Comparison of ENCODE assay signal across 30 mouse cellular contexts in genomic region chr9:73000487-73000886, GRCm38 (mm10). TPM values are rescaled to one million over a fixed set of nuclear protein-coding genes. Genes with fewer than 3 reads are reported as not detected.
DNase-seq lines count a peak whose midpoint lies in the region; TF ChIP-seq lines count a peak whose summit lies in the region.
"Had no signal": no experiment of that assay in that cellular context is flagged by ENCODE, and none has a peak within 500 bp of the region (broad histone marks: within the 10 kb centered on the region; RNA-seq: fewer than 3 reads in every experiment).

No protein-coding gene starts in this region.

- peak; percentile 38 for TF ChIP-seq CTCF in heart, adult 2 months (IDR thresholded peaks at IDR 0.05)
- TF ChIP-seq CTCF in layer of hippocampus, adult 2 months (conservative IDR thresholded peaks at IDR 0.05), result peak; percentile 56
- TF ChIP-seq CTCF in CH12.LX (conservative IDR thresholded peaks at IDR 0.05 in 1 of 2, IDR thresholded peaks at IDR 0.05 in 1 of 2; ENCODE audit: low read depth in 2 of 2, low read length in 2 of 2), result peak in 1 of 2 experiments; percentile 38; a peak in 2 of 4 replicates

- H3K36me3 ChIP-seq in heart, adult 2 months (ENCODE audit: control insufficient read depth, insufficient read depth, low read length), result no peaks in the 10 kb centered on the region; the same call in 1 of the 2 replicates
- peaks cover 3 to 11% of the 10 kb centered on the region in 2 experiments for H3K36me3 ChIP-seq in CH12.LX (replicated peaks in 1 of 2; ENCODE audit: control insufficient read depth in 1 of 2, insufficient read depth in 1 of 2, low read length in 1 of 2)
- H3K36me3 ChIP-seq in splenic B cell, adult 2 months (ENCODE audit: control insufficient read depth, insufficient read depth, low read length, poor library complexity, severe bottlenecking), result peaks cover 2% of the 10 kb centered on the region; the same call in 1 of the 2 replicates

- TF ChIP-seq EP300 in heart, adult 2 months (IDR thresholded peaks at IDR 0.05; ENCODE audit: insufficient read depth, low read depth, low read length), result no peak
- no peak for TF ChIP-seq EP300 in CH12.LX (IDR thresholded peaks at IDR 0.05; ENCODE audit: low read length)

- TF ChIP-seq RAD21 in CH12.LX (IDR thresholded peaks at IDR 0.05; ENCODE audit: low read depth, low read length), result peak; percentile 35

- no peak overlapping the region for H3K27ac ChIP-seq in heart, adult 2 months
- no peak overlapping the region for H3K27ac ChIP-seq in layer of hippocampus, adult 2 months
- H3K27ac ChIP-seq in CH12.LX (ENCODE audit: insufficient read depth, low read depth), result no peak overlapping the region
- H3K27ac ChIP-seq: forebrain, embryonic 13.5 days; heart, embryonic 13.5 days; hindbrain, embryonic 15.5 days had no signal

- no peak for TF ChIP-seq POLR2A in heart, adult 2 months (IDR thresholded peaks at IDR 0.05; ENCODE audit: insufficient read depth, low read depth, low read length)
- no peak for TF ChIP-seq POLR2A in CH12.LX (IDR thresholded peaks at IDR 0.05; ENCODE audit: low read depth, low read length)

- no peaks in the 10 kb centered on the region for H3K9me3 ChIP-seq in CH12.LX (replicated peaks; ENCODE audit: low read length)
- H3K9me3 ChIP-seq: forebrain, embryonic 13.5 days; heart, embryonic 13.5 days; hindbrain, embryonic 15.5 days had no signal

- dilution Hi-C loops in CH12.LX (cut with MboI; ENCODE audit: extremely low pct_ligation_motif_present, extremely low pct_unique_long_range_greater_than_20kb, low sequenced_read_pairs), result no loop called here

- H3K9ac ChIP-seq in heart, adult 2 months (ENCODE audit: low read depth, low read length), result no peak overlapping the region
- no peak overlapping the region for H3K9ac ChIP-seq in CH12.LX (ENCODE audit: insufficient read depth, low read depth)
- H3K9ac ChIP-seq: forebrain, embryonic 13.5 days; heart, embryonic 13.5 days; hindbrain, embryonic 15.5 days had no signal

- 66% methylated on average over 2 of the region's 2 CpGs for WGBS in heart, adult 2 months

- H3K79me2 ChIP-seq in heart, adult 2 months (replicated peaks; ENCODE audit: control insufficient read depth, insufficient read depth, low read length), result no peaks in the 10 kb centered on the region
- no peaks in the 10 kb centered on the region for H3K79me2 ChIP-seq in CH12.LX (replicated peaks; ENCODE audit: control insufficient read depth, extremely low read depth, insufficient read depth, poor library complexity, severe bottlenecking)

- DNase-seq in heart, adult 2 months, result no peak
- DNase-seq in heart, postnatal 25 days (ENCODE audit: low spot score), result no peak
- no peak for DNase-seq in layer of hippocampus, adult 2 months (ENCODE audit: low spot score in 2 of 2)
- no peak for DNase-seq in layer of hippocampus, adult 9-11 months
- DNase-seq in CH12.LX (ENCODE audit: extremely low read depth), result no peak
- DNase-seq in splenic B cell, adult 2 months (ENCODE audit: low read depth, low spot score), result peak; percentile 12
- no peak for DNase-seq in spleen, adult 18-20 months
- DNase-seq: adrenal gland, postnatal 25 days; cerebellum, adult 9-10 months; gastrocnemius, postnatal 14 days; heart, adult 11 months; heart, postnatal 4 days; kidney, adult 11 months; kidney, postnatal 10 days; layer of hippocampus, postnatal 36 days; lung, adult 18-20 months; midbrain, embryonic 14.5 days; right cerebral cortex, adult 18-20 months had no signal

- in situ Hi-C loops in CH12.LX (cut with MboI; ENCODE audit: low pct_ligation_motif_present, low pct_unique_long_range_greater_than_20kb, low sequenced_read_pairs), result no loop called here

- H3K4me3 ChIP-seq in heart, adult 2 months, result no peak overlapping the region
- H3K4me3 ChIP-seq in layer of hippocampus, adult 2 months, result no peak overlapping the region
- no peak overlapping the region for H3K4me3 ChIP-seq in CH12.LX (replicated peaks in 1 of 3; ENCODE audit: low read depth in 2 of 3, low read length in 2 of 3, poor library complexity in 1 of 3)
- H3K4me3 ChIP-seq: forebrain, embryonic 13.5 days; heart, embryonic 13.5 days; hindbrain, embryonic 15.5 days; myocyte had no signal

- no peaks in the 10 kb centered on the region for H3K27me3 ChIP-seq in heart, adult 2 months (ENCODE audit: control insufficient read depth, insufficient read depth, low read length)
- H3K27me3 ChIP-seq in CH12.LX (replicated peaks), result no peaks in the 10 kb centered on the region
- no peaks in the 10 kb centered on the region for H3K27me3 ChIP-seq in splenic B cell, adult 2 months (ENCODE audit: control insufficient read depth, insufficient read depth, low read length, poor library complexity, severe bottlenecking)
- H3K27me3 ChIP-seq: forebrain, embryonic 13.5 days; heart, embryonic 13.5 days; hindbrain, embryonic 15.5 days had no signal

- no peaks in the 10 kb centered on the region; the same call in 1 of the 2 replicates for H3K4me1 ChIP-seq in heart, adult 2 months (ENCODE audit: control insufficient read depth, insufficient read depth, low read length)
- H3K4me1 ChIP-seq in CH12.LX (ENCODE audit: control insufficient read depth in 1 of 2, insufficient read depth in 2 of 2), result no peaks in the 10 kb centered on the region
- H3K4me1 ChIP-seq: forebrain, embryonic 13.5 days; heart, embryonic 13.5 days; hindbrain, embryonic 15.5 days had no signal

- intact Hi-C loops in heart, adult 2 months (cut with DNase I), result no loop called here
- intact Hi-C loops in heart, postnatal 25 days (cut with DNase I), result no loop called here

- no peak overlapping the region for H3K4me2 ChIP-seq in CH12.LX (ENCODE audit: insufficient read depth, low read depth, poor library complexity, severe bottlenecking)
- H3K4me2 ChIP-seq: forebrain, embryonic 13.5 days; heart, embryonic 13.5 days; hindbrain, embryonic 15.5 days; liver, embryonic 11.5 days had no signal

TF ChIP-seq in CH12.LX, 34 proteins besides CTCF, POLR2A, EP300 and RAD21:
- TF ChIP-seq CHD2 (IDR thresholded peaks at IDR 0.05; ENCODE audit: low read length), result no peak
- TF ChIP-seq BHLHE40 (IDR thresholded peaks at IDR 0.05; ENCODE audit: low read depth, low read length), result no peak
- TF ChIP-seq NELFE (IDR thresholded peaks at IDR 0.05; ENCODE audit: low read depth, low read length), result no peak
- TF ChIP-seq IRF4 (IDR thresholded peaks at IDR 0.05; ENCODE audit: low read depth, low read length), result no peak
- no peak for TF ChIP-seq NRF1 (IDR thresholded peaks at IDR 0.05; ENCODE audit: low read depth, low read length)
- TF ChIP-seq SIN3A (IDR thresholded peaks at IDR 0.05; ENCODE audit: low read length), result no peak
- TF ChIP-seq GABPA (IDR thresholded peaks at IDR 0.05; ENCODE audit: insufficient replicate concordance, low read depth, low read length), result no peak
- no peak for TF ChIP-seq ZC3H11A (IDR thresholded peaks at IDR 0.05; ENCODE audit: low read depth, low read length)
- TF ChIP-seq JUND (conservative IDR thresholded peaks at IDR 0.05; ENCODE audit: low read depth, low read length), result no peak
- TF ChIP-seq UBTF (IDR thresholded peaks at IDR 0.05; ENCODE audit: low read depth, low read length), result no peak
- no peak for TF ChIP-seq USF2 (conservative IDR thresholded peaks at IDR 0.05; ENCODE audit: low read depth, low read length)
- TF ChIP-seq MAZ (IDR thresholded peaks at IDR 0.05; ENCODE audit: low read depth, low read length), result no peak
- no peak for TF ChIP-seq MXI1 (IDR thresholded peaks at IDR 0.05; ENCODE audit: low read depth, low read length)
TF ChIP-seq in CH12.LX: peak in this region for 0.

RNA-seq across cellular contexts. Expression of gene Ccpg1, which starts 15.3 kb away (rescaled TPM):
- 100 to 1,000 TPM in 1 of 2 experiments, 10 to 100 TPM in 1; 86.5 to 108 TPM for total RNA-seq in heart, adult 2 months (2021)
- polyA plus RNA-seq in heart, adult 2 months (2012; rRNA removed), result 15.5 and 28.3 TPM in 2 replicates
- total RNA-seq in heart, postnatal 25 days (2021), result 10 to 100 TPM; 72.3 to 82.8 TPM
- total RNA-seq in layer of hippocampus, adult 2 months (2021), result 100 to 1,000 TPM; 149 to 152 TPM
- 3.6 and 5.2 TPM in 2 replicates for total RNA-seq in CH12.LX (2012; rRNA removed)
- total RNA-seq in CH12.LX (2014; rRNA removed), result 5.7 and 6.2 TPM in 2 replicates
- polyA plus RNA-seq in CH12.LX (2012; ENCODE audit: insufficient read length, low read depth), result 15.4 and 18.3 TPM in 2 replicates

RNA-seq across cellular contexts. Expression of gene Ccpg1os, which starts 15.3 kb away (rescaled TPM):
- 1 to 10 TPM; 6.1 to 8.3 TPM for total RNA-seq in heart, adult 2 months (2021)
- 7.5 and 10.1 TPM in 2 replicates for polyA plus RNA-seq in heart, adult 2 months (2012; rRNA removed)
- 1 to 10 TPM; 6.9 to 7.8 TPM for total RNA-seq in heart, postnatal 25 days (2021)
- total RNA-seq in layer of hippocampus, adult 2 months (2021), result 10 to 100 TPM in 1 of 2 experiments, 1 to 10 TPM in 1; 9.3 to 11.0 TPM
- total RNA-seq in CH12.LX (2012; rRNA removed) (4.0 and 7.3 TPM in 2 replicates), CH12.LX (2014; rRNA removed) (9.2 and 12.6 TPM in 2 replicates)
- polyA plus RNA-seq in CH12.LX (2012; ENCODE audit: insufficient read length, low read depth), result 4.0 and 5.2 TPM in 2 replicates

RNA-seq across cellular contexts. Expression of gene Pigb, which starts 39.7 kb away (rescaled TPM):
- total RNA-seq in heart, adult 2 months (2021), result 1 to 10 TPM; 1.6 to 2.2 TPM
- 4.5 and 6.1 TPM in 2 replicates for polyA plus RNA-seq in heart, adult 2 months (2012; rRNA removed)
- total RNA-seq in heart, postnatal 25 days (2021), result 1 to 10 TPM; 2.2 to 2.5 TPM
- 10 to 100 TPM; 16.8 to 17.7 TPM for total RNA-seq in layer of hippocampus, adult 2 months (2021)
- 5.7 and 6.7 TPM in 2 replicates for total RNA-seq in CH12.LX (2012; rRNA removed)
- total RNA-seq in CH12.LX (2014; rRNA removed), result 2.8 and 3.8 TPM in 2 replicates
- 13.6 and 15.9 TPM in 2 replicates for polyA plus RNA-seq in CH12.LX (2012; ENCODE audit: insufficient read length, low read depth)

RNA-seq across cellular contexts. Expression of gene Gm44503, which starts 41.8 kb away (rescaled TPM):
- total RNA-seq in heart, adult 2 months (2021), result under 1 TPM; 0.31 to 0.34 TPM
- polyA plus RNA-seq in heart, adult 2 months (2012; rRNA removed), result not detected in 2 replicates
- total RNA-seq in heart, postnatal 25 days (2021), result under 1 TPM in 1 of 2 experiments, not detected in 1; 0.56 TPM
- total RNA-seq in layer of hippocampus, adult 2 months (2021), result not detected
- total RNA-seq in CH12.LX (2012; rRNA removed), result not detected in 2 replicates
- total RNA-seq in CH12.LX (2014; rRNA removed), result not detected in 2 replicates
- polyA plus RNA-seq in CH12.LX (2012; ENCODE audit: insufficient read length, low read depth), result not detected in 2 replicates
- total RNA-seq: adrenal gland, postnatal 25 days; gastrocnemius, postnatal 14 days; heart, postnatal 4 days; left cerebral cortex, postnatal 10 days; megakaryocyte, adult 5-6 weeks had no signal
- polyA plus RNA-seq: C2C12; embryonic facial prominence, embryonic 14.5 days; forebrain, embryonic 13.5 days; heart, embryonic 13.5 days; hindbrain, embryonic 15.5 days; limb, embryonic 11.5 days; liver, embryonic 11.5 days; midbrain, embryonic 14.5 days; neural tube, embryonic 14.5 days; thymus, postnatal 0 days had no signal

RNA-seq across cellular contexts. Expression of gene Dyx1c1, which starts 41.9 kb away (rescaled TPM):
- total RNA-seq in heart, adult 2 months (2021), result under 1 TPM; 0.18 to 0.52 TPM
- 0.39 and 0.59 TPM in 2 replicates for polyA plus RNA-seq in heart, adult 2 months (2012; rRNA removed)
- total RNA-seq in heart, postnatal 25 days (2021), result under 1 TPM; 0.36 to 0.62 TPM
- total RNA-seq in layer of hippocampus, adult 2 months (2021), result 1 to 10 TPM; 2.5 to 3.8 TPM
- total RNA-seq in CH12.LX (2012; rRNA removed) (2.1 and 3.4 TPM in 2 replicates), CH12.LX (2014; rRNA removed) (6.2 and 6.8 TPM in 2 replicates)
- polyA plus RNA-seq in CH12.LX (2012; ENCODE audit: insufficient read length, low read depth), result 5.7 and 6.1 TPM in 2 replicates
- polyA plus RNA-seq: myocyte had no signal

Comparison
In these comparisons a context has a peak if more than half of its experiments do, and no peak if none do; other contexts are left out.
1. RNA of gene Ccpg1, which starts 15.3 kb away (total RNA-seq): 149 to 152 TPM in layer of hippocampus, adult 2 months, 86.5 to 108 TPM in heart, adult 2 months and 72.3 to 82.8 TPM in heart, postnatal 25 days; 3.6 to 6.2 TPM in CH12.LX; every median in the first group is over 10 times any median in the second.